Mouse (Mus musculus) colon, adult 2 months (tissue): ENCODE data around the gene Syndig1. TPM values are rescaled to one million over a fixed set of nuclear protein-coding genes. Genes with fewer than 3 reads are reported as not detected.

Experiments used
- polyA plus RNA-seq: library from polyadenylated mRNA; depleted of rRNA; stranded (reverse); fragments of >200 nt; gene quantifications from 2 replicates; pipeline ENCODE4 v1.2.3, GENCODE M21; 2012; rRNA removed

The Syndig1 gene
- polyA plus RNA-seq: 4.1 and 4.4 TPM in 2 replicates

GRCm38 (mm10) chr2:149828911-149829310, at the start of gene Syndig1:
Gene Syndig1, plus strand, starts transcription at chr2:149829211.

GRCm38 (mm10) chr2:149830536-149831458, 1.8 kb downstream of the Syndig1 start, which contains the start of gene C530025M09Rik:
Gene C530025M09Rik, minus strand, starts transcription at chr2:149831213.

Other genes with a start within 250 kb of the Syndig1 start
- 0.19 TPM in 1 of 2 replicates, not detected in the other for gene C530025M09Rik, start 2.0 kb downstream of the Syndig1 start, polyA plus RNA-seq